Mouse (Mus musculus) embryonic fibroblast, embryonic 13.5 days (primary cell): ENCODE measurements around the gene Hipk1.

Experiments used
- CTCF ChIP-seq: IDR thresholded peaks from 2 replicates; pipeline ENCODE4 v1.5.1; 2011; ENCODE audit warnings: mild to moderate bottlenecking, control low read depth, low read length, moderate library complexity, borderline replicate concordance; ENCODE audit not compliant: insufficient read depth
- POLR2A ChIP-seq: IDR thresholded peaks from 2 replicates; pipeline ENCODE4 v1.6.1; 2011; ENCODE audit warnings: low read depth, mild to moderate bottlenecking, control low read depth, low read length, moderate library complexity

DNA sequence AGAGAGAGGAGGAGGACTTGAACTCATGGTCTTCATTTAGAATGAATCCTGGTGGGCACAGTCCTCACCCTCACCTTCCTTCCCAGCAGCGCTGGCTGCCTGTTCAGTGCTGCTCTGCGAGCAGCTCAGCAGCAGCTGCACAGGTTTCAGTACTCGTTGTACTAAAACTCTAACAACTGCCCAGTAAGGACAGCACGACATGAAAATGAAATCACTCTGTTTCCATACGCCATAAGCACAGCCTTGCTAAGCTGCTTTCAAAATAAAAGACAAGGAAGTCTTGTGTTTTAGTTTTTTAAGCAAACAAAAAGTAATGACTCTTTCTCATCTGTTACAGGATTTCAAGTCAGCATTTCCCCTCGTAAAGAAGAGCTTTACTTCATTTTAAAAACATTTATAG lies 48.2 kb downstream of the Hipk1 start:
- no peak for TF ChIP-seq POLR2A
- no peak for TF ChIP-seq CTCF
